Mouse (Mus musculus) ES-Bruce4 (cell line): ENCODE results near the gene Wnt5b.

Experiments
- CTCF ChIP-seq: IDR thresholded peaks from one replicate; pipeline ENCODE4 v1.8.1; 2011; ENCODE audit warnings: low read depth, low read length
- EP300 ChIP-seq: IDR thresholded peaks from 2 replicates; pipeline ENCODE4 v1.6.1; 2011; ENCODE audit warnings: low read depth, low read length; ENCODE audit not compliant: insufficient read depth
- POLR2A ChIP-seq: IDR thresholded peaks from one replicate; pipeline ENCODE4 v1.8.1; 2011; ENCODE audit warnings: low read length; ENCODE audit not compliant: insufficient read depth

GRCm38 (mm10) chr6:119458166-119458565 is 86.0 kb downstream of the Wnt5b start:
- TF ChIP-seq CTCF (no peak), POLR2A (no peak), EP300 (no peak)
